Mouse (Mus musculus): ENCODE results near the gene Atp8a1. TPM values are rescaled to one million over a fixed set of nuclear protein-coding genes. Genes with fewer than 3 reads are reported as not detected.
A peak's percentile ranks its signal among the peaks of the same experiment; 100 is the strongest.
"Not testable (repeated sequence)": the region's sequence is repeated elsewhere in the genome, so short reads cannot be mapped to it uniquely, and the experiment has no call there.

The Atp8a1 gene
- polyA plus RNA-seq, 1 experiment from 2014 or later, result 21.3 TPM

GRCm38 (mm10) chr5:67821987-67822401, 25.2 kb downstream of the Atp8a1 start:
- WGBS, result 90% methylated on average over 8 of the region's 8 CpGs
- Histone ChIP-seq H3K36me3 (no peaks in the 10 kb centered on the region), H3K27ac (replicated peaks) (no peak overlapping the region), H3K9me3 (replicated peaks) (no peaks in the 10 kb centered on the region), H3K4me1 (peaks cover 3% of the 10 kb centered on the region; the same call in 1 of the 2 replicates), H3K4me3 (no peak overlapping the region), H3K27me3 (ENCODE audit: low read depth, poor library complexity, severe bottlenecking) (no peaks in the 10 kb centered on the region)
- DNase-seq (ENCODE audit: low spot score), result no peak

GRCm38 (mm10) chr5:67821185-67821584, 26.0 kb downstream of the Atp8a1 start:
- Histone ChIP-seq H3K27me3 (ENCODE audit: low read depth, poor library complexity, severe bottlenecking) (no peaks in the 10 kb centered on the region), H3K9me3 (replicated peaks) (no peaks in the 10 kb centered on the region), H3K4me1 (peaks cover 3% of the 10 kb centered on the region; the same call in 1 of the 2 replicates), H3K4me3 (no peak overlapping the region), H3K36me3 (no peaks in the 10 kb centered on the region), H3K27ac (replicated peaks) (no peak overlapping the region)
- 91% methylated on average over 2 of the region's 2 CpGs for WGBS
- no peak for DNase-seq (ENCODE audit: low spot score)

GRCm38 (mm10) chr5:67819451-67819850, 27.8 kb downstream of the Atp8a1 start:
- WGBS, result 89% methylated on average over 5 of the region's 5 CpGs
- no peak overlapping the region for H3K27ac ChIP-seq (replicated peaks)
- no peak for DNase-seq (ENCODE audit: low spot score)
- no peak overlapping the region for H3K4me3 ChIP-seq
- H3K9me3 ChIP-seq (replicated peaks), result no peaks in the 10 kb centered on the region
- peaks cover 9% of the 10 kb centered on the region for H3K4me1 ChIP-seq
- H3K36me3 ChIP-seq, result no peaks in the 10 kb centered on the region
- no peaks in the 10 kb centered on the region for H3K27me3 ChIP-seq (ENCODE audit: low read depth, poor library complexity, severe bottlenecking)

- 70% methylated on average over 16 of the region's 16 CpGs for WGBS
- peak; percentile 15 for DNase-seq (ENCODE audit: low spot score)
- no peak overlapping the region for H3K27ac ChIP-seq (replicated peaks)
- H3K27me3 ChIP-seq (ENCODE audit: low read depth, poor library complexity, severe bottlenecking), result no peaks in the 10 kb centered on the region
- peaks cover 8% of the 10 kb centered on the region for H3K36me3 ChIP-seq
- H3K9me3 ChIP-seq (replicated peaks), result no peaks in the 10 kb centered on the region
- no peak overlapping the region for H3K4me3 ChIP-seq
- H3K4me1 ChIP-seq, result peaks cover 6% of the 10 kb centered on the region; the same call in 1 of the 2 replicates
These were observed 31.5 kb downstream of the Atp8a1 start for GRCm38 (mm10) chr5:67815572-67816325.

- not testable (repeated sequence) for H3K27ac ChIP-seq (replicated peaks); H3K9me3 ChIP-seq (replicated peaks)
- 80% methylated on average over 8 of the region's 8 CpGs for WGBS
These were observed 32.2 kb downstream of the Atp8a1 start for GRCm38 (mm10) chr5:67815060-67815459.

GRCm38 (mm10) chr5:67814437-67814965, 32.7 kb downstream of the Atp8a1 start:
- Histone ChIP-seq H3K27ac (replicated peaks) (no peak overlapping the region), H3K27me3 (ENCODE audit: low read depth, poor library complexity, severe bottlenecking) (no peaks in the 10 kb centered on the region), H3K9me3 (replicated peaks) (no peaks in the 10 kb centered on the region), H3K36me3 (peaks cover 10% of the 10 kb centered on the region), H3K4me1 (peaks cover 6% of the 10 kb centered on the region; the same call in 1 of the 2 replicates), H3K4me3 (no peak overlapping the region)
- no peak for DNase-seq (ENCODE audit: low spot score)
- WGBS, result 86% methylated on average over 7 of the region's 7 CpGs

More at GRCm38 (mm10) chr5:67815060-67815459, 32.2 kb downstream of the Atp8a1 start:
- H3K4me1 ChIP-seq; H3K27me3 ChIP-seq (ENCODE audit: low read depth, poor library complexity, severe bottlenecking); H3K36me3 ChIP-seq; DNase-seq (ENCODE audit: low spot score); H3K4me3 ChIP-seq: not testable (repeated sequence)

- WGBS, result 91% methylated on average over 5 of the region's 5 CpGs
These were observed 33.9 kb downstream of the Atp8a1 start for GRCm38 (mm10) chr5:67813334-67813733.

GRCm38 (mm10) chr5:67802174-67803030, 44.8 kb downstream of the Atp8a1 start:
- H3K4me1 ChIP-seq, result peaks cover 6% of the 10 kb centered on the region
- no peaks in the 10 kb centered on the region for H3K9me3 ChIP-seq (replicated peaks)
- H3K27me3 ChIP-seq (ENCODE audit: low read depth, poor library complexity, severe bottlenecking), result no peaks in the 10 kb centered on the region
- no peak overlapping the region for H3K4me3 ChIP-seq
- no peak overlapping the region for H3K27ac ChIP-seq (replicated peaks)
- H3K36me3 ChIP-seq, result no peaks in the 10 kb centered on the region
- WGBS, result 92% methylated on average over 17 of the region's 17 CpGs
- no peak for DNase-seq (ENCODE audit: low spot score)

More at GRCm38 (mm10) chr5:67813334-67813733, 33.9 kb downstream of the Atp8a1 start:
- H3K27me3 ChIP-seq (ENCODE audit: low read depth, poor library complexity, severe bottlenecking), result no peaks in the 10 kb centered on the region
- no peak for DNase-seq (ENCODE audit: low spot score)
- H3K36me3 ChIP-seq, result peaks cover 10% of the 10 kb centered on the region
- H3K4me3 ChIP-seq, result no peak overlapping the region
- H3K4me1 ChIP-seq, result peaks cover 6% of the 10 kb centered on the region; the same call in 1 of the 2 replicates
- H3K27ac ChIP-seq (replicated peaks), result no peak overlapping the region
- no peaks in the 10 kb centered on the region for H3K9me3 ChIP-seq (replicated peaks)

- no peak overlapping the region for H3K27ac ChIP-seq (replicated peaks)
- WGBS, result 73% methylated on average over 8 of the region's 8 CpGs
- H3K4me1 ChIP-seq, result peaks cover 6% of the 10 kb centered on the region
These were observed 46.4 kb downstream of the Atp8a1 start for GRCm38 (mm10) chr5:67800801-67801200.

GRCm38 (mm10) chr5:67799785-67800184, 47.4 kb downstream of the Atp8a1 start:
- Histone ChIP-seq H3K9me3 (replicated peaks) (no peaks in the 10 kb centered on the region), H3K36me3 (no peaks in the 10 kb centered on the region), H3K4me3 (no peak overlapping the region), H3K27me3 (ENCODE audit: low read depth, poor library complexity, severe bottlenecking) (no peaks in the 10 kb centered on the region), H3K27ac (replicated peaks) (no peak overlapping the region), H3K4me1 (peaks cover 6% of the 10 kb centered on the region)
- no peak for DNase-seq (ENCODE audit: low spot score)
- WGBS, result 72% methylated on average over 7 of the region's 7 CpGs

More at GRCm38 (mm10) chr5:67800801-67801200, 46.4 kb downstream of the Atp8a1 start:
- no peaks in the 10 kb centered on the region for H3K27me3 ChIP-seq (ENCODE audit: low read depth, poor library complexity, severe bottlenecking)
- H3K36me3 ChIP-seq, result no peaks in the 10 kb centered on the region
- no peak for DNase-seq (ENCODE audit: low spot score)
- H3K4me3 ChIP-seq, result no peak overlapping the region
- no peaks in the 10 kb centered on the region for H3K9me3 ChIP-seq (replicated peaks)

GRCm38 (mm10) chr5:67798348-67798747, 48.9 kb downstream of the Atp8a1 start:
- H3K9me3 ChIP-seq (replicated peaks), result no peaks in the 10 kb centered on the region
- no peaks in the 10 kb centered on the region for H3K36me3 ChIP-seq
- 80% methylated on average over 4 of the region's 4 CpGs for WGBS
- DNase-seq (ENCODE audit: low spot score), result no peak
- no peak overlapping the region for H3K27ac ChIP-seq (replicated peaks)
- no peak overlapping the region for H3K4me3 ChIP-seq
- H3K27me3 ChIP-seq (ENCODE audit: low read depth, poor library complexity, severe bottlenecking), result no peaks in the 10 kb centered on the region
- H3K4me1 ChIP-seq, result peaks cover 6% of the 10 kb centered on the region

- H3K9me3 ChIP-seq (replicated peaks), result no peaks in the 10 kb centered on the region
- no peak for DNase-seq (ENCODE audit: low spot score)
- no peaks in the 10 kb centered on the region for H3K27me3 ChIP-seq (ENCODE audit: low read depth, poor library complexity, severe bottlenecking)
- WGBS, result 83% methylated on average over 14 of the region's 14 CpGs
- no peaks in the 10 kb centered on the region for H3K36me3 ChIP-seq
- H3K4me3 ChIP-seq, result no peak overlapping the region
- H3K27ac ChIP-seq (replicated peaks), result 0 out of 2 replicates have a peak overlapping the region, but pooled peaks have one; percentile 10
- H3K4me1 ChIP-seq, result peaks cover 6% of the 10 kb centered on the region
These were observed 50.0 kb downstream of the Atp8a1 start for GRCm38 (mm10) chr5:67797006-67797958.
